Mouse (Mus musculus) small intestine, adult 2 months (tissue): ENCODE data around the gene Bahcc1.

Experiments used
- CTCF ChIP-seq: fragments of 200-500 bp; IDR thresholded peaks from 2 replicates; pipeline ENCODE4 v1.5.1; 2012; ENCODE audit warnings: low read depth, mild to moderate bottlenecking, control low read depth, inconsistent platforms, low read length, moderate library complexity, mixed read lengths; ENCODE audit not compliant: insufficient replicate concordance, insufficient read length; ENCODE audit errors: extremely low read depth
- POLR2A ChIP-seq: fragments of 200-500 bp; IDR thresholded peaks from 2 replicates; pipeline ENCODE4 v1.6.1; 2012; ENCODE audit warnings: low read depth, mild to moderate bottlenecking, control low read depth, inconsistent platforms, low read length, moderate library complexity

GRCm38 (mm10) chr11:120304350-120304694 lies 71.6 kb downstream of the Bahcc1 start:
- TF ChIP-seq CTCF (no peak), POLR2A (no peak)
